Mouse (Mus musculus) brain, embryonic 18.5 days (tissue): ENCODE data around the gene Vinac1.
"Not testable (repeated sequence)": the region's sequence is repeated elsewhere in the genome, so short reads cannot be mapped to it uniquely, and the experiment has no call there.

ENCODE experiments used
- DNase-seq: peaks from one replicate; pipeline ENCODE4 v3.0.0-alpha.2; 2012; ENCODE audit warnings: low read depth, low spot score

The Vinac1 gene

DNA sequence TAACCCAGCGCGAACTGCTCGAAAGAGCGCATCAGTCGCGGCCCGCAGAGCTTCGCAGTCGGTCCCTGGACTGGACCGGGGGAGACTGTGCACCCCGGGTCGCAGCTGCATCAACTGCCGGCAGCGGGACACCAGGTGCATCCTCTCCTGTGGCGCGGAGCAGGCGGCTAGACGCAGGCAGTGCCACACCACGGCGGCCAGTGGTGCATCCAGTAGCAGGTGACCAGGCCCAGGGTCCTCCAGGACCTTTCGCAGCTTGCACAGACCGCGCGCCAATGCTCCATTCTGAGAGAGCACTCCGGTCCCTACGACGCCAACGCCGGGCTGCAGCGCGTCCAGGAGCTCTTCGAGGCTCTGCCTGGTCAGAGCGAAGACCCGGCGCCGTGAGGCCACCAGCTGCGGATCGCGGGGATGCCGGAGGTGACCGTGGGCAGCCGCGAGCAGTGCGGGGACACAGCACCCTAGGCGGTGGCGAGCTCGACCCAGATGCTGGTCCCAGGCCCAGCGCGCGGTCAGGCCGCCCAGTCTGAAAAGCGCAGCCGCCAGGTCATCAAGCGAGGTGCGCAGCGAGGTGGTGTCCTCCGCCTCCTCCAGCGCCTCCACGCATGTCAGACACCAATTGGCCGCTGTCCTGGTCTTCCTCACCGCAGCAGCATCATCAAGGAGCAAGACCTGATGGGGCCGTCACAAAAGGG, 8.9 kb downstream of the Vinac1 start:
- DNase-seq = no peak

DNA sequence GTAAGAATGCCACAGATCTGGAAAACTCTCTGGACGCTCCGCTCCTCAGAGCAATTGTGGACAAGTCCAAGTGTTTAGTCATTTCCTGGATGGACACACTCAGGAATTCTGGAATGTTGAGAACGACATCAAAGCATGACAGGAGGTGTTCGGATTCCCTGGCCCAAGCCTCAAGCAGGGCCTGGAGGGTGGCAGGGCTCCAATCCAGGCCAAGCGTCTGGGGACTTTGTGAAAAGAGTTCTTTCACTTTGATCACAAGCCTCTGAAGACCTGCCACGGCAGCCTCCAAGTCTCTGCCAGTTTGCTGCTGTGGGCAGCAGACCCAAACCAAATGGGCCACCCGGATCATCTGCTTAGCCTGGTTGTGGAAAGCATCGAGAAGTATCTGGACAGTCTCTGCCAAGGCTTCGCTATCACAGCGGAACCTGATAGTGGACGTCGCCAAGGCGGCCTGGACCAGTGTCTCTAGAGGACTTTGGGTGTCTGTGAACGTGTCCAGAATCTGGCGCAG, 9.5 kb downstream of the Vinac1 start:
- no peak for DNase-seq

DNA sequence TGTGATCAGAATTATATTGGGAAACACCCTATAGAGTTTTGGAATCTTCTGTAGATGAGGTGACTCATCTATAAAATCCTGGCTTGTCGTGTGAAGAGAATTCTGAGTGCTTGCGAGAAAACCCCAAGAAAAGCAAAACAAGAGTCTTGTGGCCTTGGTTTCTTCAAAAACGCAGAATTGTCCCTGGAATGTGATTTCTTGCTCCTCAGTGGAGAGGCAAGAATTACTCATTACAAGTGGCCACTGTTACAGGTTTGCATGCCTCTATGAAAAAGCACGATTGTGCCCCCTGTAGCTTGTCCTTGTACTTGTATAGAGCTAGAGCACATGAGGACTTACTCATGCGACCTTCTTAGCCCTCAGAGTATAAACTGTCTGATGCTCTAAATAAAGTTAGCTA, 12.6 kb downstream of the Vinac1 start:
- no peak for DNase-seq

DNA sequence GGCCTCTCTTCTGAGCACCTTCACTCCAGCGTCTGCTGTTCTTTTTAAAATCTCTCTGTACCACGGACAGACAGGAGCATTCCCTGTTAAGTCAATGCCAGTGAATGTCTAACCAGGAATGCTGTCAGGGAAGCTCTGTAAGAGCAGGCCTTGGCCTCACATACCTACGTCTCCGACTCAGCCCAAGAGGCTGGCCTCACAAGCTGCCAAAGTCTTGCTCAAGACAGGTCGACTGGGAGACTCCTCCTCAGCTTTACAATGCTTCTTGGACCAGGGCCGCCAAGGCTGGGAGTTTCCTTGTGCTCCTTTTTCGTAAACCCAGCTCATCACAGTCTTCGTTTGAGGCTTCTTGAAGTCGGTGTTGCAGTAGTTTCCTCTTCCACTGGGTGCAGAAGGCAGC, 23.2 kb downstream of the Vinac1 start:
- DNase-seq = no peak

DNA sequence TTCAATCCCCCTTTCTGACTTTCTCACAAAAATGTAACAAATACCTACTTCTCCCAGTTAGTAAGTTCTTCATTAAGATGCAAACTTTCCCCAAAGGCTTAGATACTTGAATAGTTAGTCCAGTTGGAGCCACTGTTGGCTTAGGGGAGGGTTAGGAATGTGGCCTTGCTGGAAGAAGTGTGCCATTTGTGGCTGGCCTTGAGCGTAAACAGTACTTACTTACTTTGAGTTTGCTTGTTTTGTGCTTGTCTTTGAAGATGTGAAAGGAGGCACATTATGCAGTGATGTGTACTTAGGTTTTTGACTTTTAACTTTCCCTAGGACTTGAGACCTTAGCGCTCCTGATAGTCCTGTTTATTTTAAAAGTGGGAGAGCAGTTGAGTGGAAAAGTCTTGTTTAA, 27.9 kb downstream of the Vinac1 start:
- no peak for DNase-seq

DNA sequence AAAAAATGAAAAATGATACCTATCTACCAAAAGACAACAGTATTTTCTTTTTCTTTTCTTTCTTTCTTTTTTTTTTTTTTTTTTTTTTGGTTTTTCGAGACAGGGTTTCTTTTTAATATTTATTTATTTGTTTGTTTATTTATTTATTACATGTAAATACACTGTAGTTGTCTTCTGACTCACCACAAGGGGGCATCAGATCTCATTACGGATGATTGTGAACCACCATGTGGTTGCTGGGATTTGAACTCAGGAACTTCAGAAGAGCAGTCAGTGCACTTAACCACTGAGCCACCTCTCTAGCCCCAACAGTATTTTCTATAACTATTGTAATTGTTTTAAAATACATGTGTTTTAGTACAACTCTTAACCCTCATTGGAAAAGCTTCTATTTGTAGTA, 39.1 kb downstream of the Vinac1 start:
- not testable (repeated sequence) for DNase-seq

DNA sequence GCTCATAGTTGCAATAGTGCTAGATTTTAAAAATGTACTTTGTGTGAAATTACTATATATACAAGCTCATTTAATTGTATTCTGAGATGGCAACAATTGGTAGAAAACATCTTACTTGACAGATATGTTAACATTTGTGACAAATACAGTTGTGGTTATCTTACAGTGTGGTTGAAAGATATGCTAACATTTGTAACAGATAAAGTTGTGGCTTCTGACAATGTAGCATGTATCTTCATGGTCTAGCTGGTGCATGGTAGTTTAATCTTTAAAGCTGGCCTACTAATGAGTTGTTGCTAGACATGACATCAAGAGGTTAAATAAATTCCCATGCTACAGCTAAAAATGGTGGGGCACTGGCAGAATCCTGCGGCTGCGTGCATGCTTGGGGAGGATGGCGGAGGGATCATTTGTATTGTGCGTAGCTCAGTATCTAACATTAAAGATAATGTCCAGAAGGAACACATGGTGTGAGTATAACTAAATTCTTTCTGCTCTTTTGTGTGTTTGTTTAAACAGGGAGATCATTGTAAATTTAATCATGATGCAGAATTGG, 41.7 kb downstream of the Vinac1 start:
- DNase-seq = no peak

DNA sequence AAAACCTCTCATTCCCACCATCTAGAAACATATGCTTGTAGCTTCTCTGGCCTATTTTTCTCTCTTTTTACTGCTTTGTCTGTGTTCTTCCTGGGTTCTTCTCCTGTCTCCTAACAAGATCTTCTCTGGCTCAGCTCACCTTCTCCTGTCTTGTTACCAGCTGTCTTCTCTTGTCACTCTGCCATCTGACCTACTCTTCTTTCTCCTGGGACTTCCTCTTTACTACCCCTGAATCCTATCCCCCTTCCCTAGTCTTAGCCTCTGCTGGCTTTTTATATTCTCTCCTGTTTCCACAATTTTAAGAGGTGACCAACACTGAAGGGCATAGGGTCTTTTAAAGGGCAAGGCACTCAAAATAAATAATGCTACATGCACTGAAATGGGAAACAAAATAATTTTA, 43.1 kb downstream of the Vinac1 start:
- DNase-seq = no peak

DNA sequence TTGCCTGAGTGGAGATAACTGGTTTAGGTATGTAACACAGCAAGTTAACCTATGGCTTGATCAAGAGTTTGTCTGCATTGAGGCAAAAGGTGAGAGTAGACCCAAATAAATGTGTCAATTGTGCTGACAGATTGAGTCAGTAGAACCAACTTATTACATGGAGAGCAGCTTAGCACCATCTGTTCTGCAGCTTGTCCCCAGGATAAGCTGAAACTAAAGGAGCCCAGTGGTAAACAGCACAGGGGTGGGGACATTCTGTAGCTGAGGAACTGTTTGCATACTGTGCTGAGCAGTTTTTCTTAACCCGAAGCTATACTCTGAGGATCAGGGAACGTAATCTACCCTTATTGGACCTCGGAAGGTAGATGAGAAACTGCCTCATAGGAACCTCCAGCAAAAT, 63.2 kb downstream of the Vinac1 start:
- no peak for DNase-seq

DNA sequence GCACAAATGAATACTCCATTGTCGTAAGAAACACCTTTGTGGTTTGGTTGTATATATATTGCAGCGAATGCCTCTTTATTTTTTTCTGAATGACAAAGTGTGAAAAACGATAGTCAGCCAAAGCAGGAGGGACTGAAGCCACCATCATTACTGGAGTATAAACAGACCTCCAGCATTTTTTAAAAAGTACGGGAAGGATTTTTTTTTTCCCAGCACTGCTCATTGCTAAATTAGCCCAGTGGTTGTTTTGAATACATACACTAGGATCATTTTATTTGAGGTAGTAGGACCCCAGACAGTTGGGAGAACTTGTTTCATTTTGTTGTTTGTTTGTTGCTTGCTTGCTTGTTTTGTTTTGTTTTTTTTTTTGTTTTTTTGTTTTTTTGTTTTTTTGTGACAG, 72.4 kb downstream of the Vinac1 start:
- no peak for DNase-seq
